Mouse (Mus musculus) cerebellum, adult 2 months (tissue): Measurements from ENCODE around the gene Btbd8. TPM values are rescaled to one million over a fixed set of nuclear protein-coding genes. Genes with fewer than 3 reads are reported as not detected.

Source experiments
- DNase-seq, 2 experiments: peaks; one replicate each; pipeline ENCODE4 v3.0.0; 2021
- H3K27ac ChIP-seq: fragments of 200-500 bp; 2 replicates; pipeline ENCODE4 v1.5.1; 2012; ENCODE audit warnings: low read length, control low read depth, inconsistent platforms; ENCODE audit not compliant: insufficient read depth
- H3K27me3 ChIP-seq: fragments of 200-500 bp; 2 replicates; pipeline ENCODE4 v1.6.1; 2012; ENCODE audit warnings: inconsistent platforms, mild to moderate bottlenecking, low read length, moderate library complexity; ENCODE audit not compliant: control insufficient read depth, insufficient read depth
- H3K4me1 ChIP-seq: fragments of 200-500 bp; 2 replicates; pipeline ENCODE4 v1.6.1; 2011; ENCODE audit warnings: low read length; ENCODE audit not compliant: control insufficient read depth, insufficient read depth
- H3K4me3 ChIP-seq: fragments of 200-500 bp; replicated peaks from 2 replicates; pipeline ENCODE3; 2011; ENCODE audit warnings: mild to moderate bottlenecking, low read depth, low read length, control low read depth; ENCODE audit not compliant: insufficient read depth
- CTCF ChIP-seq: fragments of 200-500 bp; IDR thresholded peaks from 2 replicates; pipeline ENCODE4 v1.5.1; 2011; ENCODE audit warnings: low read depth, mild to moderate bottlenecking, control low read depth, low read length, moderate library complexity, borderline replicate concordance; ENCODE audit not compliant: insufficient read depth
- POLR2A ChIP-seq: fragments of 200-500 bp; IDR thresholded peaks from 2 replicates; pipeline ENCODE4 v1.6.1; 2011; ENCODE audit warnings: low read length, control low read depth, borderline replicate concordance; ENCODE audit not compliant: insufficient read depth
- WGBS: fragments of 180-500 bp; shearing (Covaris S2); methylation state at CpG from one replicate; pipeline ENCODE4 v1.1.7; 2018; 5-methylcytosine and 5-hydroxymethylcytosine counted together
- polyA plus RNA-seq: library from polyadenylated mRNA; depleted of rRNA; stranded (reverse); fragments of >200 nt; gene quantifications from 2 replicates; pipeline ENCODE4 v1.2.3, GENCODE M21; 2012

Gene Btbd8
- polyA plus RNA-seq, 1 experiment, result 32.9 TPM

DNA sequence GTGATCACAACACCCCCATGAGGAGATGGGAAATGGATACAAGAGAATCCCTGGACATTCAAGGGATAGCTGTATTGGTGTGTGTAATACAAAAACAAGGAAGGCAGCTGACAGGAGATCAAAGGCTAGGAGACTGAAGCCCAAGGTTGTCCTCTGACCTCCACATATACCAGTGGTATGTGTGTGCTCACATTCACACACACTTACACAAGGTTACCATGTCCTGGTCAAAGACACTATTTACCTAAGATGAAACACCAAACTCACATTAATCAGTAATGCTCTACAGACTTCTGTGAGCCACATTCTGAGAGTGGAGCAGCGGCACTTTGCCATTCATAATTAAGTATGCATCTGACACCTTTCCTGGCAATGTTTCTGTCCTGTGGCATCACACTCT is 27.5 kb upstream of the Btbd8 start:
- DNase-seq, result no peak
- 90% methylated on average over 1 of the region's 1 CpGs for WGBS

DNA sequence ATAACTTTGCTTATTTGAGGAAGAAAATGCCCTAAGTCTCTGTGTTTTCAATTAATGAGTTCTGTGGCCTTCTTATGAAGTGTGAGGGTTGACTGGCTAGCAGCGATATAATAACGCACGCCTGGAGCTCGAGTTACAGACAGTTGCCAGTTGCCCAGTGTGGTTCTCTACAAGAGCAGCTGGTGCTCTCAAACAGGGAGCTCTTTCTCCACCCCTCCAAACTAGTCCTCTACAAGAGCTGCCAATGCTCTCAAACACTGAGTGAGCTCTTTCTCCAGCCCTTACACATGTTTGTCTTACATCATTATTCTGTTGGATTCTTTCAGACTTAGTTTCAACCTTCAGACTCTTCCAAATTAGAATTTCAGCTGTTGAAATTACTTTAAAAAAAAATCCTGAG is 26.5 kb upstream of the Btbd8 start:
- no peaks in the 10 kb centered on the region for H3K27me3 ChIP-seq
- no peak overlapping the region for H3K27ac ChIP-seq
- WGBS, result 2% methylated on average over 4 of the region's 4 CpGs
- no peak overlapping the region for H3K4me3 ChIP-seq
- peak; percentile 22 to 54 for DNase-seq
- TF ChIP-seq POLR2A, result no peak
- TF ChIP-seq CTCF, result no peak
- peaks cover 2% of the 10 kb centered on the region; the same call in 1 of the 2 replicates for H3K4me1 ChIP-seq

More for the DNA sequence above, 27.5 kb upstream of the Btbd8 start:
- TF ChIP-seq POLR2A (no peak), CTCF (no peak)
- no peak overlapping the region for H3K4me3 ChIP-seq
- peaks cover 2% of the 10 kb centered on the region; the same call in 1 of the 2 replicates for H3K4me1 ChIP-seq
- no peak overlapping the region for H3K27ac ChIP-seq
- H3K27me3 ChIP-seq, result no peaks in the 10 kb centered on the region

DNA sequence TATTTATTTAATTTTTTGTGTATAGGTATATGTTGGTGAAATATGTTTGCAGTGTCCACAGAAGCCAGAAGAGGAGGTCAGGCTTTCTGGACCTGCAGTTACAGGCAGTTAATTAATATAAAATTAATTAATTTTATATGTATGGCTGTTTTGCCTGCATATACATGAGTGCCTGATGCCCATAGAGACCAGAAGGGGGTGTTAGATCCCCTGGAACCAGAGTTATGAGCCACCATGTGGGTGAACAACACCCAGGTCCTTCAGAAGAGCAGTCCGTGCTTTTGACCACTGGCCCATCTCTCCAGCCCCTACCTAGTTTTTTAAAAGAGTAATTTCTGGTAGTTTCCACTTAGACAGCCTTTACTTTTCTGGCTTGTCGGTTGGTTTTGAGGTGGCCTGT is 25.5 kb upstream of the Btbd8 start:
- no peak overlapping the region for H3K27ac ChIP-seq
- WGBS, result 94% methylated on average over 2 of the region's 2 CpGs
- H3K4me3 ChIP-seq, result no peak overlapping the region
- H3K27me3 ChIP-seq, result no peaks in the 10 kb centered on the region
- peaks cover 2% of the 10 kb centered on the region; the same call in 1 of the 2 replicates for H3K4me1 ChIP-seq
- TF ChIP-seq POLR2A (no peak), CTCF (no peak)
- no peak for DNase-seq

DNA sequence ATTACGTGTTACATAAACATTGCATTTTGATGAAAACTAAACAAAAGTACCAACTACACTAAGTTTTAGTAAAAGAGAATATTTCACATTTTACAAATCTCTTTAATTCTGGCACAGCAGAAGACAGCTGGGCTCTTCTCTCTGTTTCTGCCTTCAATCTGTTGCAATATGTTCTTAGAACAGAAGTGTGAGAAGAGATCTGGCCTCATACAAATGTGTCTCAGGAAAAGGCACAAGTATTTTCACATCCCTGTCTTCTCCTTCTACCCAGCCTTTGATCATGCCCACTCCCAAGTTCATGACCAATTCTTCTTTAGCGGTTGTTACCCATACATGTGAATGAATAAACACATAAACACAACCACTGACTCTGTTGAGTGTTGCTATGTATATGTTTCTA is 22.7 kb upstream of the Btbd8 start:
- H3K27me3 ChIP-seq, result no peaks in the 10 kb centered on the region
- no peak overlapping the region for H3K27ac ChIP-seq
- 86% methylated on average over 2 of the region's 2 CpGs for WGBS
- no peak for TF ChIP-seq POLR2A
- TF ChIP-seq CTCF, result no peak
- H3K4me3 ChIP-seq, result no peak overlapping the region
- H3K4me1 ChIP-seq, result peaks cover 2% of the 10 kb centered on the region; the same call in 1 of the 2 replicates
- DNase-seq, result no peak

DNA sequence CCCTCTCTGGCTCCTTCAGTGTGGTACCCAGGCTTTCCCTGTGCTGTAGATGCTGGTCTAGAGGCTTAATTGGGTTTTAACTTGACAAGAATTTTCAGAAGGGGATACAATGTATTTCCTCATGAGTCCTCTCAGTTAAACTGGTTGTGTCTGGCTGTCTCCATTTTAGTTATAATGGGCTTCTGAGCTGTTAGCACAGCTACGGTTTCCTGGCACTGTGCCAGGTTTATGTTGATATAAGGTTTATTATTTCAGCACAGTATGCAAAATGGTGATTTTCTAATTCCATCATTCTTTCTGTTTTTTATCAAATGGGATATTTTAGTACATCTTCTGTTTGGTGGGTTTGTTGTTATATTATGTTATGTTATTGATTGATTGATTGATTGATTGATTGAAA is 16.1 kb upstream of the Btbd8 start:
- no peak for TF ChIP-seq POLR2A
- Histone ChIP-seq H3K27ac (no peak overlapping the region), H3K4me3 (no peak overlapping the region), H3K27me3 (no peaks in the 10 kb centered on the region), H3K4me1 (no peaks in the 10 kb centered on the region)
- DNase-seq, result no peak
- WGBS, result 4% methylated on average over 1 of the region's 1 CpGs

DNA sequence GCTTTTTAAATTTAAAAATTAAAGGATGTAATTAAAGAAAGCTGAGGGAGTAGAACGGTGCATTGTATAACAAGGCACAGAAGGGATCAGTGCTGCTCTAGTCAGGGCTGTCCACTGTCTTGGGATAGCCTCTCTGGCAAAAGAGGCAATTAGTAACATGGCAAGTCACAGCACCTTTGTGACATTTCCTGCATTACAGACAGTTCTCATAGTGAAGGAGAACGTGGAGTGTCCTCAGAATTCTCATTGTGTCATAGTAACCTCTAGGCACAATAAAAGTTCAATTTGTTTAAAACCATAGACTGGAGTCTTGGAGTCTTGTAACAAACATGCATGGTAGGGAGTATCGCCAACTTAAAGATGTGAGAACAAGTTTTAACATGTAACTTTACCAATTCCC is 6.5 kb upstream of the Btbd8 start, which contains the start of gene Lpcat2b:
TSS of gene Lpcat2b (plus strand) at position 301 of the 400 bp plus-strand sequence.
- Histone ChIP-seq H3K4me3 (no peak within 1 kb of the TSS), H3K27ac (no peak within 1 kb of the TSS), H3K27me3 (no peaks in the 10 kb centered on the region), H3K4me1 (no peaks in the 10 kb centered on the region)
- TF ChIP-seq POLR2A, result no peak
- no peak for TF ChIP-seq CTCF
- WGBS, result 78% methylated on average over 3 of the region's 3 CpGs
- DNase-seq, result no peak

DNA sequence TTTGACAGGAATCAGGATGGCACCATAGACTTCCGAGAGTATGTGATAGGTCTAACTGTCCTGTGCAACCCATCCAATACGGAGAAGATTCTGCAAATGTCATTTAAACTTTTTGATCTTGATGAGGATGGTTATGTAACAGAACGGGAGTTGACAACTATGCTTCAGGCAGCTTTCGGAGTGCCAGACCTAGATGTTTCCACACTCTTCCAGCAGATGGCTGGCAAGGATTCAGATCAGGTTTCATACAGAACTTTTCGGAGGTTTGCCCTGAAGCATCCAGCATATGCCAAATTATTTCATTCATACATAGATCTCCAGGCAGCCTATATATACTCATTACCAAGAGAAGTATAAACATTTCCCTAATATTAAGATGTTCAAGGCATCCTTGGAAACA is 3.8 kb upstream of the Btbd8 start:
- no peaks in the 10 kb centered on the region; the same call in 1 of the 2 replicates for H3K4me1 ChIP-seq
- DNase-seq, result no peak
- 63% methylated on average over 5 of the region's 5 CpGs for WGBS
- no peaks in the 10 kb centered on the region for H3K27me3 ChIP-seq
- TF ChIP-seq CTCF (no peak), POLR2A (no peak)
- no peak overlapping the region for H3K27ac ChIP-seq
- H3K4me3 ChIP-seq, result no peak overlapping the region

DNA sequence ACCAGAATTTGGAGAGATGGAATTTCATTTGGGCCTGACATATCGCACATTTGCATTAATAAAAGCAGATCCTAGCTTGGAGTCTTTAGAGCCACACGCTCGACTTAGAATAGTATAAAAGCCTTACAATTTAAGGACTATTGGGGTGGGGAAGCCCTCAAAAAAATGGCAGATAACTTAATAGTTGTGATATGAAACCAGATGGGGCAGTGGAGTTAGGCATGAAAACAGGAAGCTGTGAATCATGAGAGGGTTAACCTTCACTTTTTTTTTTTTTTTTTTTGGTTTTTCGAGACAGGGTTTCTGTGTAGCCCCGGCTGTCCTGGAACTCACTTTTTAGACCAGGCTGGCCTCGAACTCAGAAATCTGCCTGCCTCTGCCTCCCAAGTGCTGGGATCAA is 1.6 kb upstream of the Btbd8 start:
- Histone ChIP-seq H3K27me3 (no peaks in the 10 kb centered on the region), H3K27ac (no peak overlapping the region), H3K4me3 (no peak overlapping the region), H3K4me1 (no peaks in the 10 kb centered on the region; the same call in 1 of the 2 replicates)
- TF ChIP-seq POLR2A (no peak), CTCF (no peak)
- 82% methylated on average over 6 of the region's 6 CpGs for WGBS
- no peak for DNase-seq

DNA sequence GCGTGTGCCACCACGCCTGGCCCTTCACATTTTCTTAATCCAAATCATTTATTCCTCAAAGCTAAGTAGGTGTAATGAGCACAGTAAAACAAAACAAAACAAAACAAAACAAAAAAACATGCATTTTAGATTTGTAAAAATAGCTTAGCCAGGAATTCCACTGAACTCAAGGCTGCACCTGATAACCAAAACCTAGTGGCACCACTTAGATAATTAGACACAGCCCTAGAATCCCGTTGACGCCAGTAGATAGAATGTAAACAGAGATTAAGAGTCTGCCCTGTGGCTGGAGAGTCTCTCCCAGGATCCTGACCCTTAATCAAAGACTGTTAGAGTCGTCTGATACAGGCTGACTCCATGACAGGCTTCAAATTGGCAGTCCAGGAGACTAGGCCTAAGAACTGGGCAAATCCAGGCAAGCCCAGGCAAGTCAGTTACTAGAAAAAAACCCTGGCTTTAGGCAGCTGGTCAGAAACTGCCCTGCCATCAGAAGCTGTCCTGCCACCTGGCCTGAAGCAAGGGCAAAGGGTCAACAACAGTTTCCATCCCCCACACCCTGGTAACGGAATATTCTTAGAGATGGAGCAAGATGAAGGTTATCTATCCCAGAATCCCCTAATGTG is 1.1 kb upstream of the Btbd8 start:
- WGBS, result 89% methylated on average over 6 of the region's 6 CpGs

More for the DNA sequence above, 1.1 kb upstream of the Btbd8 start:
- no peak overlapping the region for H3K27ac ChIP-seq
- no peaks in the 10 kb centered on the region for H3K27me3 ChIP-seq
- peak; percentile 18 to 22 for DNase-seq
- no peaks in the 10 kb centered on the region; the same call in 1 of the 2 replicates for H3K4me1 ChIP-seq
- TF ChIP-seq CTCF (no peak), POLR2A (no peak)
- no peak overlapping the region for H3K4me3 ChIP-seq
